Mouse (Mus musculus) CD4-positive, CD25-positive, alpha-beta regulatory T cell, adult 2 months (primary cell): ENCODE data around the gene Magea3.
"Not testable (repeated sequence)": the region's sequence is repeated elsewhere in the genome, so short reads cannot be mapped to it uniquely, and the experiment has no call there.

ENCODE experiments used
- DNase-seq: peaks from one replicate; pipeline ENCODE4 v3.0.0-alpha.2; 2012; ENCODE audit warnings: low read depth, low spot score

Gene Magea3

DNA sequence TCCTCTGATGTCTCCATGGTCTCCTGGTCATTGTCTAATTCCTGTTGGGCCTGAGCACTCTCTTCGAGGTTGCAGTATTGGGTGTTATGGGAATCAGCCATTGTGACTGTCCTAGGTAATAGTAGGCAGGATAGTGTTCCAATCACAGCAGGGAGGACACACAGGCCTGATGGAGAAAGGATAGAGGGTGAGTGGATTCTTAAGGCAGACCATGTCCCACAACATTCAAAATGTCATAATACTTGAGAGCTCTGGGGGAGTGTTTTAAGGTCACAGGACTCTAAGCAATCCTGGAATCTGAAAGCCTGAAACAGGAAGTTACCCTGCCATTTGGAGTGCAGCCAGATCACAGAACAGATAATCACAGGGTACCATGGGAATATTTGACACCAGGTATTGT lies at the start of gene Magea3:
Gene Magea3 (minus strand): TSS at position 101 of the 400 bp plus-strand sequence.
- not testable (repeated sequence) for DNase-seq

DNA sequence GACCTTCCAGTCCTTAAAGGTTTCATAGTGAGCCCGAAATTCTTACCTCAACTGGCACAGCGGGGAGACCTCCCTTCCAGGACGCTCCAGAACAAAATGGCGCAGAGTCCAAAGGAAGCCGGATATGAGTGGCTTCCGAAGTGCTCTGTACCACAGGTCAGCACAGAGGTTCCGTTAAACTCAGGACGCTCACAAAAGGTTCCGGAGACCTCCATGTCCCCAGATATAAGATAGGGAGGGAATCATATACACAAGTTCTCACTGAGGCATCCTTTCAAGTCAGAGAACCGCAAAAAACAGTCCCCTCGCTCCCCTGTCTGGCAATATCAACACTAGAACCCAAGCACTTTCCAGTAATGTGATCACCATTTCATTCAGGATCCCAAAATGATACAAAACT lies 46.4 kb upstream of the Magea3 start, which contains the start of gene Magea8:
Gene Magea8 (minus strand): TSS at position 101 of the 400 bp plus-strand sequence.
- not testable (repeated sequence) for DNase-seq

DNA sequence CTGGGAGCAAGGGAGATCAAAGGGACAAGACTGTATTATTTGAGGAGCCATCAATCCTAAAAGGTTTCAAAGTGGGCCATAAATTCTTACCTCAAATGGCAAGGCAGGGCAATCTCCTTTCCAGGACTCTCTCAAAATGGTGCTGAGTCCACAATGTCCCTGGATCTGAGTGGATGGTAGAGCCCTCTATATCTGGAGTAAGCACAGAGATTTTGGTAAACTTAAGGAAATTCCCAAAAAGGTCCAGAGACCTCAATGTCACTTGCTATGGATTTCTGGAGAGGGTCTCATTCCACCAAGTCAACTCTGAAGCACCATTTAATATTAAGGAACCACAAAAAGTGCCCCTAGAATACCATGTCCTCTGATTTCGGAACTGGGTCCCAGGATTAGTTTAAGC lies 13.4 kb downstream of the Magea3 start, which contains the start of gene Magea6:
Gene Magea6 (minus strand): TSS at position 101 of the 400 bp plus-strand sequence.
- not testable (repeated sequence) for DNase-seq
